Mouse (Mus musculus): ENCODE data around the gene Mlf1. TPM values are rescaled to one million over a fixed set of nuclear protein-coding genes. Genes with fewer than 3 reads are reported as not detected.
A peak's percentile ranks its signal among the peaks of the same experiment; 100 is the strongest.

Mlf1 gene
- 20.6 and 25.2 TPM in 2 replicates for polyA plus RNA-seq (2014; fragmentation: Nextera tagmentation; extraction: Ambion mirVana)

GRCm38 (mm10) chr3:67373872-67374271, at the start of gene Mlf1:
Mlf1 (plus strand) TSS chr3:67374097.
- Histone ChIP-seq H3K4me3 (ENCODE audit: low read depth, low read length) (peak within 1 kb of the TSS; percentile 36), H3K27me3 (ENCODE audit: control insufficient read depth, insufficient read depth, low read length) (no peaks in the 10 kb centered on the region; the same call in 1 of the 2 replicates), H3K4me1 (ENCODE audit: control insufficient read depth, insufficient read depth, low read length) (no peaks in the 10 kb centered on the region), H3K9me3 (ENCODE audit: control insufficient read depth, low read length) (no peaks in the 10 kb centered on the region), H3K36me3 (ENCODE audit: control insufficient read depth, insufficient read depth, low read length) (no peaks in the 10 kb centered on the region), H3K9ac (ENCODE audit: low read length) (peak within 1 kb of the TSS; percentile 33; the same call in 1 of the 2 replicates), H3K4me2 (ENCODE audit: low read depth) (peak within 1 kb of the TSS; percentile 76), H3K27ac (ENCODE audit: low read depth, low read length) (no peak within 1 kb of the TSS)
- peak; percentile 98 for ATAC-seq (ENCODE audit: insufficient read depth, low FRiP score, low TSS enrichment)
- WGBS, result under 1% methylated on average over 35 of the region's 35 CpGs
- DNase-seq (ENCODE audit: low spot score), result peak; percentile 94

- no peak overlapping the region for H3K27ac ChIP-seq (ENCODE audit: low read depth, low read length)
- no peaks in the 10 kb centered on the region for H3K27me3 ChIP-seq (ENCODE audit: control insufficient read depth, insufficient read depth, low read length)
- no peaks in the 10 kb centered on the region for H3K36me3 ChIP-seq (ENCODE audit: control insufficient read depth, insufficient read depth, low read length)
- H3K4me1 ChIP-seq (ENCODE audit: control insufficient read depth, insufficient read depth, low read length), result no peaks in the 10 kb centered on the region
- no peaks in the 10 kb centered on the region for H3K9me3 ChIP-seq (ENCODE audit: control insufficient read depth, low read length)
- H3K4me2 ChIP-seq (ENCODE audit: low read depth), result no peak overlapping the region
- no peak overlapping the region for H3K4me3 ChIP-seq (ENCODE audit: low read depth, low read length)
- ATAC-seq (ENCODE audit: insufficient read depth, low FRiP score, low TSS enrichment) (no peak), DNase-seq (ENCODE audit: low spot score) (no peak)
- whole genome bisulfite sequencing, result 73% methylated on average over 3 of the region's 3 CpGs
- no peak overlapping the region for H3K9ac ChIP-seq (ENCODE audit: low read length)
Observed at GRCm38 (mm10) chr3:67339558-67339957, 34.3 kb upstream of the Mlf1 start.

DNA sequence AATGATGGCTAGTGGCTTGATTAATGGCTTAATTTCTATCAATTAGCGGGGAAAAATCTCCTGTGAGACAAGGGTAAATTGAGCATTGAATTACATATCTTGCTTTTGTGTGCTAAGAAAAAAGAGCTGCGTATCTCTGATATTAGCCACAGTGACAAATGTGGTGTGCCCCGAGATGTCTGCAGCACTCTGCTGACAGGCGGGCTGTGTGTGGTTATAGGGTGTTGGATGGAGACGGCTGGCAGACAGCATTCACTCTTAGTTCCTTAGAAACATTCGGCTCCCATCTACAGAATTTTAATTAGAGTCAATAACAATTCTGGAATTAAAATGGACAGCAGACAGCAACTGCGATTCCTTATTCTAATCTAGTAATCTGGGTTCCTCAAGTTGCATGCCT, 33.0 kb upstream of the Mlf1 start:
- H3K9me3 ChIP-seq (ENCODE audit: control insufficient read depth, low read length), result no peaks in the 10 kb centered on the region
- ATAC-seq (ENCODE audit: insufficient read depth, low FRiP score, low TSS enrichment), result no peak
- WGBS, result 76% methylated on average over 7 of the region's 7 CpGs
- H3K27ac ChIP-seq (ENCODE audit: low read depth, low read length), result no peak overlapping the region
- H3K4me3 ChIP-seq (ENCODE audit: low read depth, low read length), result no peak overlapping the region
- H3K4me2 ChIP-seq (ENCODE audit: low read depth), result no peak overlapping the region
- H3K9ac ChIP-seq (ENCODE audit: low read length), result no peak overlapping the region
- no peaks in the 10 kb centered on the region for H3K27me3 ChIP-seq (ENCODE audit: control insufficient read depth, insufficient read depth, low read length)
- no peaks in the 10 kb centered on the region for H3K36me3 ChIP-seq (ENCODE audit: control insufficient read depth, insufficient read depth, low read length)
- H3K4me1 ChIP-seq (ENCODE audit: control insufficient read depth, insufficient read depth, low read length), result no peaks in the 10 kb centered on the region
- DNase-seq (ENCODE audit: low spot score), result no peak

DNA sequence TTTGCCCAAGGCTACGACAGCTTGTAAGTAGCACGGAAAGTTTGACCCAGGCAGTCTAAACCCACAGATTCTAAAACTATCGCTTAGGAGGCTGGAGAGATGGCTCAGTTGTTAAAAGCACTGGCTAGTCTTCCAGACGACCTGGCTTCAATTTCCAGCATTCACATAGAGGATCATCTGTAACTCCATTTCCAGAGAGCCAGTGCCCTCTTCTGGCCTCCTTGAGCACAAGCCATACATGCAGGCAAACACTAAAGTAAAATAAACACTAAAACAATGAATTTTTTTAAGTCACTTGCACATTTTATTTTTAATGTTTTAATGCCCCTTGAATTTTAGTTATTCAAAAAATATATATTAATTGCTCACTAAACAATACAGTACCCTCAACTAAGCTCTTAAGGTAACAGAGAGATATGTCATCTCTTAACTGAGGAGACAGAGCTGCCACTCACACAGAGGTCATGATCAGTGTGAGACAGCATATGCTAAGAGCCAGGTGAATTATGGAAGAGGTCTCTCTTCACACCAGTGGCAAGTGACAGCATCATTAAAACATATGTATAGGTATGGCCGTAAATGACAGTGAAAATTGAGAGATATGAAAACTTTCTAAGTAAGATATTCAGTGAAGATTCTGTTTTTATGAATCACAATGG, 30.8 kb upstream of the Mlf1 start:
- no peak for ATAC-seq (ENCODE audit: insufficient read depth, low FRiP score, low TSS enrichment)
- no peaks in the 10 kb centered on the region for H3K4me1 ChIP-seq (ENCODE audit: control insufficient read depth, insufficient read depth, low read length)
- H3K9ac ChIP-seq (ENCODE audit: low read length), result no peak overlapping the region
- no peaks in the 10 kb centered on the region for H3K36me3 ChIP-seq (ENCODE audit: control insufficient read depth, insufficient read depth, low read length)
- no peaks in the 10 kb centered on the region for H3K27me3 ChIP-seq (ENCODE audit: control insufficient read depth, insufficient read depth, low read length)
- no peak overlapping the region for H3K4me3 ChIP-seq (ENCODE audit: low read depth, low read length)
- WGBS, result 59% methylated on average over 5 of the region's 5 CpGs
- H3K9me3 ChIP-seq (ENCODE audit: control insufficient read depth, low read length), result no peaks in the 10 kb centered on the region
- no peak for DNase-seq (ENCODE audit: low spot score)
- H3K27ac ChIP-seq (ENCODE audit: low read depth, low read length), result no peak overlapping the region
- no peak overlapping the region for H3K4me2 ChIP-seq (ENCODE audit: low read depth)

DNA sequence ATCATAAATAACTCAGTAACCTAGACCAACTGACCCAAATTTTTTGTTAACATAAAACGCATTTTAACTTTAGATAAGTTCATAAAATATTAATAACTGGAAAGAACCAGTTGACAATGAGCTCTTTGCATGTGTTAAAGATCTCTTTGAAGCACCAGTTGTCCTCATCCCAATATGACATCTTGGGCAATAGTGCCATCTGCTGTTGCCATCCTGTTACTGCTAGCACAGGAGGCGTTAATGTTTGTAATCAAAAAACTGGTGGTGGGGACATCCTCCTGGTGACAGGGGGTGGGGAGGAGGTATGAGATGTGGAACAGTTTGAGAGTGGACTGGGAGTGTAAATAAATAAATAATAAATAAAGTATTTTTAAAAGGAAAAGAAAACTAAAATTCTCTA, 29.3 kb upstream of the Mlf1 start:
- H3K4me1 ChIP-seq (ENCODE audit: control insufficient read depth, insufficient read depth, low read length), result no peaks in the 10 kb centered on the region
- ATAC-seq (ENCODE audit: insufficient read depth, low FRiP score, low TSS enrichment) (no peak), DNase-seq (ENCODE audit: low spot score) (peak; percentile 54)
- no peak overlapping the region for H3K4me2 ChIP-seq (ENCODE audit: low read depth)
- H3K27me3 ChIP-seq (ENCODE audit: control insufficient read depth, insufficient read depth, low read length), result no peaks in the 10 kb centered on the region
- 11% methylated on average over 2 of the region's 2 CpGs for WGBS
- H3K9me3 ChIP-seq (ENCODE audit: control insufficient read depth, low read length), result no peaks in the 10 kb centered on the region
- no peak overlapping the region for H3K9ac ChIP-seq (ENCODE audit: low read length)
- H3K4me3 ChIP-seq (ENCODE audit: low read depth, low read length), result no peak overlapping the region
- no peak overlapping the region for H3K27ac ChIP-seq (ENCODE audit: low read depth, low read length)
- no peaks in the 10 kb centered on the region for H3K36me3 ChIP-seq (ENCODE audit: control insufficient read depth, insufficient read depth, low read length)

DNA sequence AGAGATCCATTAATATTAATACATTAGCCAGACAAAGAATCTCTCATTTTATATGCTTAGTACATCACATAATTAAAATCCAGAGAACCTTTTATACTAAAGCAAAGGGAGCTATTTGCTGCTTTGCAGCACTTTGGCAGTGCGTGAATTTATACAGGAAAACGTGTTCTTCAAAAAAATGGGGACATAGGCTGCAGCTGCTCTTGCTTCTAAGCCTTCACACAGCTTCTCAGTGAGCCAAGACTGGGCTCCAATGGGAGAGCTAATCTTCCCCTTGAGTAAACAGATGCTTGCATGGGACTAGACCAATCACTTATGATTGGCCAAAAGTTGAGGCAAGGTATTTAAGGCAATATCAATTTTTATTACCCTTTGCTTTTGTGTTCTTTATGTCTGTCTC, 27.2 kb upstream of the Mlf1 start:
- 79% methylated on average over 2 of the region's 2 CpGs for WGBS
- no peaks in the 10 kb centered on the region for H3K27me3 ChIP-seq (ENCODE audit: control insufficient read depth, insufficient read depth, low read length)
- H3K4me1 ChIP-seq (ENCODE audit: control insufficient read depth, insufficient read depth, low read length), result no peaks in the 10 kb centered on the region
- no peak for ATAC-seq (ENCODE audit: insufficient read depth, low FRiP score, low TSS enrichment)
- no peaks in the 10 kb centered on the region for H3K36me3 ChIP-seq (ENCODE audit: control insufficient read depth, insufficient read depth, low read length)
- no peak for DNase-seq (ENCODE audit: low spot score)
- H3K27ac ChIP-seq (ENCODE audit: low read depth, low read length), result no peak overlapping the region
- no peaks in the 10 kb centered on the region for H3K9me3 ChIP-seq (ENCODE audit: control insufficient read depth, low read length)
- no peak overlapping the region for H3K4me2 ChIP-seq (ENCODE audit: low read depth)
- H3K9ac ChIP-seq (ENCODE audit: low read length), result no peak overlapping the region
- no peak overlapping the region for H3K4me3 ChIP-seq (ENCODE audit: low read depth, low read length)

DNA sequence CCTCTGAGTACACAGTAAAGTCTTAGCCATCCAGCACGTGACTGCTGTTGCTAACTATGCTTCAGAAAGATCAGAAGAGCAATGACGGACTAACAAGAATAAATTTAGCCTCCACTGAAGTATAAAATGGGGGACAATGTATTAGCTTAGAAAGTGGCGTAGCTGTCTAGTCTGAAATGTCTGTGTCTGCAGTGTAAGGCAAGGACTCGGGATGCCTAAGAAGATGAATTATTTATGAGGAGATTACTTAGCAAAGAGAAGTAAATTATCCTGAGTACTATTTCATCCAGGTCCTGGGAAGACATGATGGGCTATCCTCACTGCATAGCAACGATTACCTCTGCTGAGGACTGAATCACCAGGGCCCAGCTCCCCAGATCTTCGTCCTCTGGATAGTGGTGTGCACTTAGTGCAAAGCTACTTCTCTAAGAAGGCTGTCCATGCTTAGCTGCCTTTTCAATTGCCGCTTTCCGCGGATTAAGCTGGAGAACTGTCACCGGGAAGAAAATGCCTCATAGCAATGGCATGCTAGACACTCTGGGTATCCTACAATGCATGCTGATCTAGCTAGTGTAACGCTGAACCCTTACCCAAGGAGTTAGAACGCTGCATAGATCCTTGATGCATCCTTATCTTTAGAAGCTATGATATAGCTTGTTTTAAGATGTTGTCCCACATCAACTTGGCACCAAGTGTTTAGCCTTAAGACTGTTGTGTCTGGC, 22.3 kb upstream of the Mlf1 start:
- Histone ChIP-seq H3K4me1 (ENCODE audit: control insufficient read depth, insufficient read depth, low read length) (no peaks in the 10 kb centered on the region), H3K4me3 (ENCODE audit: low read depth, low read length) (no peak overlapping the region), H3K27me3 (ENCODE audit: control insufficient read depth, insufficient read depth, low read length) (no peaks in the 10 kb centered on the region), H3K4me2 (ENCODE audit: low read depth) (no peak overlapping the region), H3K27ac (ENCODE audit: low read depth, low read length) (no peak overlapping the region), H3K9ac (ENCODE audit: low read length) (no peak overlapping the region), H3K36me3 (ENCODE audit: control insufficient read depth, insufficient read depth, low read length) (no peaks in the 10 kb centered on the region), H3K9me3 (ENCODE audit: control insufficient read depth, low read length) (no peaks in the 10 kb centered on the region)
- ATAC-seq (ENCODE audit: insufficient read depth, low FRiP score, low TSS enrichment) (peak; percentile 25; the same call in 1 of the 2 replicates), DNase-seq (ENCODE audit: low spot score) (no peak)
- 71% methylated on average over 12 of the region's 12 CpGs for WGBS

GRCm38 (mm10) chr3:67352128-67352762, 21.7 kb upstream of the Mlf1 start:
- H3K9ac ChIP-seq (ENCODE audit: low read length), result no peak overlapping the region
- no peak overlapping the region for H3K27ac ChIP-seq (ENCODE audit: low read depth, low read length)
- DNase-seq (ENCODE audit: low spot score) (peak; percentile 26), ATAC-seq (ENCODE audit: insufficient read depth, low FRiP score, low TSS enrichment) (peak; percentile 72)
- H3K4me1 ChIP-seq (ENCODE audit: control insufficient read depth, insufficient read depth, low read length), result no peaks in the 10 kb centered on the region
- no peak overlapping the region for H3K4me2 ChIP-seq (ENCODE audit: low read depth)
- H3K27me3 ChIP-seq (ENCODE audit: control insufficient read depth, insufficient read depth, low read length), result no peaks in the 10 kb centered on the region
- no peaks in the 10 kb centered on the region for H3K36me3 ChIP-seq (ENCODE audit: control insufficient read depth, insufficient read depth, low read length)
- WGBS, result 10% methylated on average over 3 of the region's 5 CpGs
- H3K4me3 ChIP-seq (ENCODE audit: low read depth, low read length), result no peak overlapping the region
- no peaks in the 10 kb centered on the region for H3K9me3 ChIP-seq (ENCODE audit: control insufficient read depth, low read length)
